Mouse (Mus musculus): Measurements from ENCODE around the gene Mrgprf.

Gene Mrgprf

DNA sequence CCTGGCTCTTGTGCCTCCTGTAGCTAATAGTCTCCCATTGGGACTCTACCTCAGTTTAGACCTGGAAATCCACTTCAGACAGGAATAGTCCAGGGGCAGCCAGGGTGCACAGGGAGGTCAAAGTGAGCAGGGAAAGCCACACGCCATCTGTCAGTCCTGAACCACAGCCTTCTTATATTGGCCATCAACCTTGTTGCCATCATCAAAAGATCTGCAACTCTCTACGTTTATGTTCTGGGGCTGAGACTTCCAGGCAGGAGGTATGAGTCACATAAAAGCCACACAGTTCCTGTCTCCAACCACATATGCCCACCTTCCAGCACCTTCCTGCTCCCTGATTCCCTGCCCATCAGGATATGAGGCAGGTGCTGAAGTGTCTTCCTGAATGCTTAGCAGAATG lies 37.3 kb downstream of the Mrgprf start:
- no peak for DNase-seq

GRCm38 (mm10) chr7:145340248-145340904 lies 39.7 kb downstream of the Mrgprf start:
- DNase-seq: no peak
